Mouse (Mus musculus): Measurements from ENCODE around the gene Il12rb1.

DNA sequence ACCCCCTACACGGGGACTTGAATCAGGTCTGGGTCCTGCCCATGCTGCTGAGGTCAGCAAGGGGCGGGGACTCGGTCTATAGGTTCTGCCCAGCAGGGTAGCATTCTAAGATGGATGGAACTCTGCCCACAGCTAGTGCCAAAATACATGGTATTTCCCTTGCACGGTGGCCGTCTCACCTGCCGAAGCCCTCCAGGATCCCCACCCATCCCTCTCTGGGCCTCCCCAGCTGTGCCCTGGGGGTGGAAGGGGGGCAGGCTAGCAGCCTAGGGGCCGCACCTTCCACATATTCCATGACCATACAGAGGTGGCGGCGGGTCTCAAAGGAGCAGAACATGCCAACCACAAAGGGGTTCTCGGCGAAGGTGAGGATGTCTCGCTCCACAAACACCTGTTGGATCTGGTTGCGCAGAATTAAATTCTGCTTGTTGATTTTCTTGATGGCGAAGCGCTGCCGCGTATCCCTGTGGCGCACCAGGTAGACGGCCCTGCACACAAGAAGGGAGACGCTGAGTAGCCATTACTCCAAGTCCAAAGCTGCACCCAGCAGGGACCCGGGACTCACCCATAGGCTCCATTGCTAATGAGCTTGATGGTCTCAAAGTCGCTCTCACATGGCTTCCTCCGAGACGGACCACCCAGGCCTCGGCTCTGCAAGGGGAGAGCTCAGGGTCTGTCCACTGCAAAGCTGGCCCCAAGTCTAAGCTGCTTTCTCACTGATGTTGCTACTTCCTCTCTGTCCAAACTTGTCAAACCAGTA, 21.8 kb upstream of the Il12rb1 start:
- TF ChIP-seq CTCF (IDR thresholded peaks at IDR 0.05) (no peak), EP300 (IDR thresholded peaks at IDR 0.05) (no peak)

Data from lung, postnatal 0 days (tissue).